Mouse (Mus musculus) right cerebral cortex, adult 18-20 months (tissue): ENCODE measurements around the gene Mgat5.

Source experiments
- DNase-seq: peaks from one replicate; pipeline ENCODE4 v3.0.0; 2022; ENCODE audit warnings: mixed read lengths

Gene Mgat5

DNA sequence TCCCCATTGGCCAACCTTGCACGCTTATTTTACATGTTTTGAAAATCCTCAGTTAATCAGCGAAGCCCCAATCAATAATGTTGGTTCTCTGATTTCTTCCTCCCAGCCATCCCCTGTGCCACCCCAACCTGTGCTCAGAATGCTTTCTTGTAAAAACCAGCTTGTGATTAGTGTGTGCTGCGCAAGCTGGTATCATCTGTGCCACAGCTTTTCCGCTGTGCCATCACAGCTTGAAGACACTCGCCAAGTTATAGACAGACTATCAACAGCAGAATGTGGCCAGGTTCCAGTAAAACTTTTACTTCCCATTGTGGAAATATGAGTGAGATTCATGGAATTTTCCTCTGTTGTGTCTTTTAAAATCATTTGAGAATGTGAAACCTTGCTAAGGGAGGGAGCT lies 190.9 kb downstream of the Mgat5 start:
- no peak for DNase-seq

DNA sequence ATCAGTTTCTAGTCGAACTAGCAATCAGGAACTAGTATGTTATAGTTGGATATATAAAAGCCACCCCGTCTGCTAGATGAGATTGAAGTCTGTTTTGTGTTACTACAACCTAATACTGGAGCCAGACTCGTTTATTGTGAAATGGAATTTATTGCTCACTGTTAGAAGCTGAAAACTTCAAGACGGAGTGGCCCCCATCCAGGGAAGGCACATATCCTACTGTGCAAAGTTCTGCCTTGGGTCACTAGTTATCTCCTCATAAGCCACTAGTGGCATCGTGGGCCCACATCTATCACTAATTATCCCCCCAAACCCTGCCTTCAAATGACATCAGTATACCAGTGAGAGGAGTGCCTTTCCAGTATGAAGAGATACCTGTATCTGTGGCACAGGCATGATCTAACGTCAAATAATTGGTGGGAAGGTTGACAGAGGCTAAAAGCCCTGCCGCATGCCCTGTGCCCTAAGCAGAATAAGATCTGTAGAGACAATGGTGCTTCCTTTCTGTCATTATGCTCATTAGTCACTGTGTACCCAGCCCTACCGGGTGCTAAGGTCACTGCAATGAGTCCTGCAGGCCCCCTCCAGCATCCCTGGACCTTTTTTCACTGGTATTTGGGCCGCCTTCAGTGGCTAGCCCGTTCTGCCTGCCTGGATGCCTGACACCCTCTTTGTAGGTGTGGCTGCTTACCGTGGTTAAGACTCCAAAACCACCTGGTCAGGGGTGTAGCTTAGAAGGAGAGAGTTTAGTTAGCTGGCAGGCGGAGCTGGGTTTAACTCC lies 191.9 kb downstream of the Mgat5 start:
- DNase-seq, result no peak

DNA sequence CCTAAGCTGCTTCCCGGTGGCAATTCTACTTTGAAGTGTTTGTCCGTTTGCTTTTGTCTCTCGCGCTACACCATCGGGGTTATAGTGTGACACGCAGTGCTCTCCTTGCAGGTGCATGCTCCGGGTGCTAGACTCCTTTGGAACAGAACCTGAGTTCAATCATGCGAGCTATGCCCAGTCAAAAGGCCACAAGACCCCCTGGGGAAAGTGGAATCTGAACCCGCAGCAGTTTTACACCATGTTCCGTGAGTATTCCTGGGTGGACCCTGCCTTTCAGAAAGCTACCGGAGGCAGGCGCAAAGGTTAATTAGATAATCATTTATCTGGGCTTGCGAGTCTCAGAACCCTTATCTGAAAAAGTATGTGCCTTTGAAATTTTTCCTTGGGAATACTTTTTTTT lies 192.6 kb downstream of the Mgat5 start:
- DNase-seq, result no peak

GRCm38 (mm10) chr1:127398186-127398585 lies 193.4 kb downstream of the Mgat5 start:
- no peak for DNase-seq

GRCm38 (mm10) chr1:127400198-127400597 lies 195.4 kb downstream of the Mgat5 start:
- DNase-seq, result no peak

DNA sequence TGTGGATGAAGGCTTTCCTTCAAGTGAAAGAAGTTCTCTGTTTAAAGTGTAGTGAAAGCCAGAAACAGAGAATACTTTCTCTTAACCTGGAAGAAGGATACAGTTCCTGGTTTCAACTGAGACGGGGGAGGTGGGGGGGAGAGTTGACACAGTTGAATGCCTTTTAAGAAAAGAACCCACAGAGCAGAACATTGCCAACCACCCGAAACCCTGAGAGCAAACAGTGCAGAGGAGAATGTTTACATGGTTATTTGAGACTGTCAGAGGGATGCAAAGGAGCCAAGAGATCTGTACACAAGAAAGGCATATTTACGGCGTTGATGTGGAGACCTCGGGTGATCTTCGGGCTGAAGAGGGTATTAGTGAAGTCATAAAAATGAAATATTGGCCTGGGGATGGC lies 195.9 kb downstream of the Mgat5 start:
- DNase-seq, result no peak

- no peak for DNase-seq
Observed at GRCm38 (mm10) chr1:127404655-127405054, 199.8 kb downstream of the Mgat5 start.

GRCm38 (mm10) chr1:127408957-127409423 lies 204.2 kb downstream of the Mgat5 start:
- no peak for DNase-seq

DNA sequence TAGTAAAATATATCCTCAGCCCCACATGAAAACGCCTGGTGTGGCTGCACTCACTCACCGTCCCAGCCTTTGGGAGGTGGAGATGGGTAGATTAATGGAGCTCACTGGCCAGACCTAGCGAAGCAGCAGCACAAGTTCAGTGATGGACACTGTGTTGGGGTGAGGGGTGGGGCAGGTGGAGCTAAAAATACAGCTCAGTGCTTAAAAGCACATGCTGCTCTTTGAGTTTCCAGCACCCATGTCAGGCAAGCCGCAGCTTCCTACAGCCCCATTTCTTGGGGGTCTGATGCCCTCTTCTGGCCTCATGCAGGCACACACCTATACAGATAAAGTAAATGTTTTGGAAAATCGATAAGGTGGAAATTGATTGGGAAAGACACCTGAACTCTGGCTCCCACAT lies 204.7 kb downstream of the Mgat5 start:
- DNase-seq, result no peak

DNA sequence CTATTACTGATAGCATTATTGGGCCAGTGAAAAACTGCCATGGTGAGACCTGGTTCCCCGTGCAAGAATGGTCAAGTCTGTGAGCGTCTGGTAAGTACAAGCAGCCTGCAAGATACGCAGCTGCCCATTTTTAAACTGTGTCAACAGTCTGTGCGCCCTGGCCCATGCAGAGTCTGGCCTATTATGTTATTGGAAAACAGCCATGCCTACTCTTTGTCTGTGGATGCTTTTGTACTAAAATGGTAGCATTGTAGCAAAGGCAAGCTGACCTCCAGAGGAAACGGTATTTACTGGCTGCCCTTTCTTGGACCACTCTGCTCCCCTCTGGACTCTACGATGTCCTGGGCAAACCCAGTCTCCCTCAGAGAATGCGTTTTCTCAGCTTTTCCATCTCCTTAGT lies 209.7 kb downstream of the Mgat5 start:
- peak; percentile 14 for DNase-seq

GRCm38 (mm10) chr1:127415896-127416295 lies 211.1 kb downstream of the Mgat5 start:
- no peak for DNase-seq

DNA sequence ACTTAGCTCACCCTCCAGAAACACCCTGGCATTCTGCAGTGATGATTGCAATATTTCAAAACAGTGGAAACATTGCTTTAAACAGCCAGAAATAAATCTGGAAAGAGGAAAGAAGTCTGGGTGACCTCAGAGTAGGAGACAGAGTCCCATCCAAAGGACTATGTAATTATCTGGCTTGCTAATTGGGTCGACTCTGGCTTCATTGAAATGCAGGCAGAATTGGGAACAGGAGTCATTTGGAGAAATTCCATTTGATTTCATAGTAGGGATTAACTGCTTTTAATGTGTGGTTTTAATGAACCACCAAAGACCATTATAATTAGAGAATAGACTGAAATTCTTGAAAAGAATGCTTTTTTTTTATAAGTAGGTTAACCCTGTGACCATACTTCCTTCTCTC lies 212.2 kb downstream of the Mgat5 start:
- DNase-seq, result no peak

- DNase-seq, result no peak
Observed at GRCm38 (mm10) chr1:127418916-127419575, 214.2 kb downstream of the Mgat5 start.

- DNase-seq, result no peak
Observed at GRCm38 (mm10) chr1:127419581-127419980, 214.8 kb downstream of the Mgat5 start.

DNA sequence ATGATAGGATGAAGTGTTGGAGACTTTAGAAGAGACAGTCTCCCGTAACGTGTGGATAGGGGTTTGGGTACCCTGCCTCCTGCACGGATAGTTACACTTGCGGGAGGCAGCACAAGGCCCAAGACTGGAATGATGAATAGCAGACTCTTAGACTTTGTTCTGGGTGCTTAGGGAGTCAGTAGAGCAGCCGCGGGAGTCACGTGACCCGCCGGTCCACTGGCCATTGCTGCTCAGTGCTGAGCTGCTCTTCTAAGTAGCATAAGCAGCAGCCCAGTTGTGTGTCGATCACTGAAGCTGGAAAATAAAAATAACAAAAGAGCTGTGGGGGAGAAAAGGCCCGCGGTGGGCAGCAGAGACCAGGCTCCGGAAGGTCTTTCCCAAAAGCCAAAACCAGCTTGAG lies 215.6 kb downstream of the Mgat5 start:
- no peak for DNase-seq

GRCm38 (mm10) chr1:127420795-127421194 lies 216.0 kb downstream of the Mgat5 start:
- DNase-seq, result no peak

DNA sequence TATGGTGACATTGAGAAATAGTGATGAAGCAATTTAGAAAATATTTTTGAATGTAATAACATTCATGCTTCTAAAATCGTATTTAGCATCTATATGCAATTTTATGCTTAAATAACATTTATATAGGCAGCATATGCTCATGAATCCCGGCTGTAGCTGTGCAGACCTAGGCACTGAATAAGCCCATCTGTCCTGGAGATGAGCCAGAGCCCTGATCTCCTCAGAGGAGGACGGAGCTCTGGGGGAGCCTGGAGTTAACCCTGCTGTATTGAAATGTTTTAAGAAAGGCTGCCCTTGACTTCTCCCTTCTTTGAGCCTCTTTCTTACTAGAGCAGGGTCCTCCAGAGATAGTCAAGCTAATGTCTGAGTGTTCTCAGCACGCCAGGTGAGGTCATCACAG lies 217.8 kb downstream of the Mgat5 start:
- no peak for DNase-seq

DNA sequence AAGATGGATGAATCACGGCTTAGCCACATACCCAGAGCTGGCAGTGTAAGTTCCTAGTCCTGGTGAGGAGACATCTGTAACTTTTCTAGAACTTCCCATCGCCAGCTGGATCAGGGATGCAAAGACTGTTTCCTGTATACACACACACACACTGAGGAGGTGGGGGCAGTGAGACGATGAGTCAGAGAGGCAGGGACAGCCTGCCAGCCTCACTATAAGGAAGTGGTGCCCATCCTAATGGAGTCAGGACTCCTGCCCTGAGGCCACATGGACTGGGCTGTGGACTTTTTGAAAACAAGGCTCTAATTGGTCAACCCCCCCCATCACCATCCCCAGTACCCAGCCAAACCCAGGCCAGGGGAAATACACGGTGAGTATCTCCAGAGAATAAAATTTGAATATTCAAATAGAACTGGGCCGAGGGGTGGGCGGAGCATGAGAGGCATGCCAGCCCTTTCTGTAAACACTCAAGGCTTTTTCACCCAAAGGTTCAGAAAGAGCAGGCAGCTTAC lies 220.3 kb downstream of the Mgat5 start:
- DNase-seq, result peak; percentile 83

GRCm38 (mm10) chr1:127430290-127430689 lies 225.5 kb downstream of the Mgat5 start:
- DNase-seq, result no peak

DNA sequence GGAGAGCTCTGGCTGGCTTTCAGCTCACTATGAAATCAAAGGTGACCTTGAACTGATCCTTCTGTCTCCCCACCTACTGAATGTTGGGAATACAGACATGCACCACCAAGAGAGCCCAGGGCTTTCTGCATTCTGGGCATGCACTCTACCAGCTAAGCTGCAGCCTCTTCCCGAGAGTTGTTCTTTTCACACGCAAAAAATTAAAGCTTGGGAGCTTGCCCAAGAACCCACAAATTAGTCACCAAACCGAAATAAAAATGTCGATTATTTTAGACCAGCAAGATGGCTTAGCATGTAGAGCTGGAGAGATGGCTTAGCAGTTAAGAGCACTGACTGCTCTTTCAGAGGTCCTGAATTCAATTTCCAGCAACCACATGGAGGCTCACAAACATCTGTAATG lies 230.0 kb downstream of the Mgat5 start:
- DNase-seq, result peak; percentile 53

DNA sequence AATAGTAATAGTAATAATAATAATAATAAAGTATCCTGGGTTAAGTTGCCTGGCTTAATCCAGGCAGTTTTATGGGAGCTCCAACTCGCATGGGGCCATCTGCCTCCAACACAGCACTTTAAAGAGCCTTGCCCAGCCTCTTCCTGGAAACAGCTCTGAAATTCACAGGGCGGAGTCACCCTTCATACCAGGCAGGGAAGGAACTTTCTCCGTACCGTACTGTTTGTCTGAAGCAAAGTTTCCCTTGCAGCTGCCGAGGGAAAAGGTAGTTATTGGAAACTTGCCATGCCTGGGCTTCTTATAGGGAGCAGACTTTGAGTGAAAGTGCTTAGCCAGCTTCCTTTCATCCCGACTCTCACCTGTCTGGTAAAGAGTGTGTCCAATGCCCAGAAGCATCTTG lies 232.3 kb downstream of the Mgat5 start:
- DNase-seq, result no peak

DNA sequence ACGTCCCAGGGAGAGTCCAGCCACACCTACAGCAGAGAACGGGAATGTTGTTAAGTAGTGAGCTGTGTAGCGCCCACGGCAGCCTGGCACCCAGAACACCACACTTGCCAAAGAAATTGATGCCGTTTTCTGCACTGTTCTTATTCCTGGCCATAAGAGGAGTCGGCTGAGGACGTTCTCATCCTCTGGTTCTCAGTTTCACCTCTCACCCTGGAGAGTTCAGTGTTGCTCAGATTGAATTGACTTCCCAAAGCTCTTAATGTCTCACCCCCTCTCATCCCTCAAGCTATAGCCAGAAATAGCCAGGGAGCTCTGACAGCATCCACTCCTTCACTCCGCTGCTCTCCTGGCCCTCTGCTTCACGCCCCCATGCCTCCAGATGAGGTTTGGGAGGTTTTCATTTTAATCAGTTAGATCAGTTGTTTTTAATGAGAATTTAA lies 234.7 kb downstream of the Mgat5 start:
- DNase-seq, result peak; percentile 65

- DNase-seq, result no peak
Observed at GRCm38 (mm10) chr1:127441007-127441406, 236.2 kb downstream of the Mgat5 start.

DNA sequence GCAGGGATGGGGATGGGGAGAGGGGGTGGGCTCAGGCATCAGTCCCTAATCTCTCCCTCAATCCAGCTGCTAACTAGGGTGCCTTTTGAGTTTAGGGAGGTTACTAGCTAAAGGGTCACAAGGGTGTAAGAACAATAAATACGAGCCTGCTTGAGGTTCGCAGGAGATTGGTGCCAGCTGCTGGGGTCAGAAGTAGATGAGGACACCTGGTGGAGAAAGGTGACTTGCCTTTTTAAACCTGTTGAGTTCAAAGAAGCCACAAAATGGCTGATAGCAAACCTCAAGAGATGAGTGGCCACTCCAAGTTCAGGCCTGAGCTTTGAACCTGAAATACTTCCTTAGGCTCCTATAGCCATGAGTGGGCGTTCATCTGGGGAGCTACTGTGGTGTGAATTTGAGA lies 236.9 kb downstream of the Mgat5 start:
- DNase-seq, result no peak
